13 mouse cellular contexts compared by ENCODE assay signal in genomic region chr19:32276263-32276662, GRCm38 (mm10).
DNase-seq lines count a peak whose midpoint lies in the region; ATAC-seq lines count a peak whose summit lies in the region.
"Had no signal": no experiment of that assay in that cellular context is flagged by ENCODE, and none has a peak within 500 bp of the region (broad histone marks: within the 10 kb centered on the region; RNA-seq: fewer than 3 reads in every experiment).

No protein-coding gene starts in this region.

- no peaks in the 10 kb centered on the region for H3K9me3 ChIP-seq in liver, embryonic 11.5 days (ENCODE audit: control insufficient read depth, low read length)
- H3K9me3 ChIP-seq: midbrain, embryonic 12.5 days; neural tube, embryonic 13.5 days had no signal

- H3K4me2 ChIP-seq in liver, embryonic 11.5 days, result peak overlapping the region; percentile 20; the same call in 1 of the 2 replicates
- H3K4me2 ChIP-seq: midbrain, embryonic 12.5 days; neural tube, embryonic 13.5 days had no signal

- H3K4me3 ChIP-seq in liver, embryonic 11.5 days (ENCODE audit: low read depth, low read length), result no peak overlapping the region
- H3K4me3 ChIP-seq: midbrain, embryonic 12.5 days; neural tube, embryonic 13.5 days had no signal

- 79% methylated on average over 5 of the region's 5 CpGs for WGBS in liver, embryonic 11.5 days

- H3K9ac ChIP-seq in liver, embryonic 11.5 days (ENCODE audit: low read depth, low read length), result no peak overlapping the region
- H3K9ac ChIP-seq: midbrain, embryonic 12.5 days; neural tube, embryonic 13.5 days had no signal

- ATAC-seq in liver, embryonic 11.5 days (replicated peaks; ENCODE audit: low FRiP score), result no peak
- no peak for ATAC-seq in frontal cortex, adult (ENCODE audit: low TSS enrichment)
- ATAC-seq: hindbrain, embryonic 16.5 days had no signal

- H3K4me1 ChIP-seq in liver, embryonic 11.5 days (replicated peaks; ENCODE audit: control insufficient read depth, insufficient read depth, low read length), result peaks cover 59% of the 10 kb centered on the region
- H3K4me1 ChIP-seq: midbrain, embryonic 12.5 days had no signal

- H3K36me3 ChIP-seq in liver, embryonic 11.5 days (ENCODE audit: control insufficient read depth, insufficient read depth, low read length), result no peaks in the 10 kb centered on the region
- H3K36me3 ChIP-seq: midbrain, embryonic 12.5 days; neural tube, embryonic 13.5 days had no signal

- peak; percentile 29 for DNase-seq in cerebellum, adult 11-12 months
- no peak for DNase-seq in cerebellum, adult 8-10 months
- peak; percentile 43 for DNase-seq in kidney, postnatal 10 days
- no peak for DNase-seq in kidney, postnatal 4 days
- DNase-seq in MN1 (ENCODE audit: low spot score), result peak; percentile 22
- no peak for DNase-seq in liver, embryonic 11.5 days (ENCODE audit: low spot score)
- no peak for DNase-seq in c-Kit-positive CD71-positive TER-119-positive erythroid progenitor cells, embryonic 14.5 days (ENCODE audit: low spot score)
- DNase-seq: lung, adult 18-20 months; right cerebral cortex, postnatal 25 days had no signal

- no peak overlapping the region for H3K27ac ChIP-seq in liver, embryonic 11.5 days (ENCODE audit: low read depth, low read length)
- H3K27ac ChIP-seq: midbrain, embryonic 12.5 days; neural tube, embryonic 13.5 days had no signal

- H3K27me3 ChIP-seq in liver, embryonic 11.5 days (replicated peaks; ENCODE audit: control insufficient read depth, insufficient read depth, low read length), result no peaks in the 10 kb centered on the region
- H3K27me3 ChIP-seq: midbrain, embryonic 12.5 days; neural tube, embryonic 13.5 days had no signal

Comparison
In these comparisons a context has a peak if more than half of its experiments do, and no peak if none do; other contexts are left out.
1. DNase-seq: peak in cerebellum, adult 11-12 months (single experiment), kidney, postnatal 10 days (single experiment) and MN1 (single experiment); none in cerebellum, adult 8-10 months (single experiment), kidney, postnatal 4 days (0 of 2), liver, embryonic 11.5 days (single experiment) and c-Kit-positive CD71-positive TER-119-positive erythroid progenitor cells, embryonic 14.5 days (single experiment).